Mouse (Mus musculus): ENCODE measurements around the gene Celf2.

GRCm38 (mm10) chr2:6893597-6893996, 615.8 kb downstream of the Celf2 start:
- TF ChIP-seq CTCF (IDR thresholded peaks at IDR 0.05; ENCODE audit: low read depth, low read length) (no peak), POLR2A (IDR thresholded peaks at IDR 0.05; ENCODE audit: borderline replicate concordance, low read depth, low read length) (no peak)

Measured in bone marrow macrophage, adult 2 months (primary cell).